Mouse (Mus musculus) intestine, postnatal 0 days (tissue): Measurements from ENCODE around the gene Cct8. TPM values are rescaled to one million over a fixed set of nuclear protein-coding genes. Genes with fewer than 3 reads are reported as not detected.

Experiments
- ATAC-seq: fragments of 200-750 bp; cut with Nextera tagmentation; 2 replicates; pipeline ENCODE4 v1.8.0; 2017; ENCODE audit warnings: mild to moderate bottlenecking, moderate TSS enrichment, moderate library complexity
- H3K27ac ChIP-seq: fragments of 300-500 bp; sonication (generic); 2 replicates; pipeline ENCODE4 v1.5.1; 2014; ENCODE audit warnings: mild to moderate bottlenecking, low read depth, low read length, moderate library complexity
- H3K27me3 ChIP-seq: fragments of 300-500 bp; sonication (generic); replicated peaks from 2 replicates; pipeline ENCODE4 v1.6.1; 2014; ENCODE audit warnings: low read length, mixed read lengths; ENCODE audit not compliant: control insufficient read depth, insufficient read depth
- H3K36me3 ChIP-seq: fragments of 300-500 bp; sonication (generic); 2 replicates; pipeline ENCODE4 v1.6.1; 2014; ENCODE audit warnings: mild to moderate bottlenecking, moderate library complexity; ENCODE audit not compliant: control insufficient read depth, insufficient read depth
- H3K4me1 ChIP-seq: fragments of 300-500 bp; sonication (generic); replicated peaks from 2 replicates; pipeline ENCODE4 v1.6.1; 2014; ENCODE audit warnings: antibody characterized with exemption, low read length, mixed read lengths; ENCODE audit not compliant: control insufficient read depth, insufficient read depth
- H3K4me2 ChIP-seq: fragments of 300-500 bp; sonication (generic); replicated peaks from 2 replicates; pipeline ENCODE4 v1.6.1; 2014; ENCODE audit warnings: low read depth, mild to moderate bottlenecking, moderate library complexity
- H3K4me3 ChIP-seq: fragments of 300-500 bp; sonication (generic); 2 replicates; pipeline ENCODE4 v1.5.1; 2014; ENCODE audit warnings: low read depth, low read length
- H3K9ac ChIP-seq: fragments of 300-500 bp; sonication (generic); 2 replicates; pipeline ENCODE4 v1.6.1; 2014; ENCODE audit warnings: mild to moderate bottlenecking, low read depth, low read length
- H3K9me3 ChIP-seq: fragments of 300-500 bp; sonication (generic); 2 replicates; pipeline ENCODE4 v1.6.1; 2016; ENCODE audit warnings: mixed run types; ENCODE audit not compliant: control insufficient read depth
- CTCF ChIP-seq: sonication (generic); IDR thresholded peaks from 2 replicates; pipeline ENCODE4 v1.5.1; 2016; ENCODE audit warnings: low read depth, mild to moderate bottlenecking, control low read depth, antibody characterized with exemption, moderate library complexity
- WGBS: fragments of 180-500 bp; shearing (Covaris S2); extraction: QIAGEN DNeasy Blood & Tissue Kit; methylation state at CpG from one replicate; pipeline ENCODE4 v1.1.7; 2014; 5-methylcytosine and 5-hydroxymethylcytosine counted together
- polyA plus RNA-seq: library from polyadenylated mRNA; unstranded; fragments of >200 nt; fragmentation: Nextera tagmentation; extraction: Ambion mirVana; gene quantifications from 2 replicates; pipeline ENCODE4 v1.2.1, GENCODE M21; 2015

Gene Cct8
- polyA plus RNA-seq, 1 experiment from 2014 or later, result 156 TPM

GRCm38 (mm10) chr16:87488605-87489004 lies 7.1 kb downstream of the Cct8 start:
- H3K4me1 ChIP-seq, result no peaks in the 10 kb centered on the region
- peaks cover 88% of the 10 kb centered on the region for H3K36me3 ChIP-seq
- H3K27me3 ChIP-seq, result no peaks in the 10 kb centered on the region
- WGBS, result 54% methylated on average over 2 of the region's 2 CpGs
- H3K27ac ChIP-seq, result no peak overlapping the region
- no peak for ATAC-seq
- H3K4me3 ChIP-seq, result no peak overlapping the region
- H3K4me2 ChIP-seq, result no peak overlapping the region
- no peak for TF ChIP-seq CTCF
- H3K9ac ChIP-seq, result no peak overlapping the region
- H3K9me3 ChIP-seq, result no peaks in the 10 kb centered on the region

- TF ChIP-seq CTCF, result no peak
- Histone ChIP-seq H3K27me3 (no peaks in the 10 kb centered on the region), H3K36me3 (peaks cover 85% of the 10 kb centered on the region), H3K27ac (no peak overlapping the region), H3K9me3 (no peaks in the 10 kb centered on the region), H3K4me2 (no peak overlapping the region), H3K9ac (no peak overlapping the region), H3K4me3 (no peak overlapping the region), H3K4me1 (no peaks in the 10 kb centered on the region)
- no peak for ATAC-seq
- 92% methylated on average over 5 of the region's 5 CpGs for WGBS
These were observed 8.9 kb downstream of the Cct8 start for GRCm38 (mm10) chr16:87486739-87487138.

- H3K4me1 ChIP-seq, result no peaks in the 10 kb centered on the region
- H3K27me3 ChIP-seq, result no peaks in the 10 kb centered on the region
- no peak overlapping the region for H3K4me2 ChIP-seq
- peaks cover 64% of the 10 kb centered on the region for H3K36me3 ChIP-seq
- no peak overlapping the region for H3K9ac ChIP-seq
- no peak overlapping the region for H3K27ac ChIP-seq
- TF ChIP-seq CTCF, result no peak
- H3K4me3 ChIP-seq, result no peak overlapping the region
- no peak for ATAC-seq
- H3K9me3 ChIP-seq, result no peaks in the 10 kb centered on the region
- WGBS, result 89% methylated on average over 5 of the region's 5 CpGs
These were observed 11.3 kb downstream of the Cct8 start for GRCm38 (mm10) chr16:87484367-87484766.

- Histone ChIP-seq H3K9ac (no peak overlapping the region), H3K27ac (no peak overlapping the region), H3K4me3 (no peak overlapping the region), H3K4me1 (no peaks in the 10 kb centered on the region), H3K9me3 (no peaks in the 10 kb centered on the region), H3K27me3 (no peaks in the 10 kb centered on the region), H3K4me2 (no peak overlapping the region), H3K36me3 (peaks cover 85% of the 10 kb centered on the region)
- 93% methylated on average over 4 of the region's 4 CpGs for WGBS
- TF ChIP-seq CTCF, result no peak
- no peak for ATAC-seq
These were observed 25.1 kb downstream of the Cct8 start for GRCm38 (mm10) chr16:87470579-87470978.

- TF ChIP-seq CTCF, result no peak; the same call in 1 of the 2 replicates
- H3K36me3 ChIP-seq, result peaks cover 29% of the 10 kb centered on the region
- no peak overlapping the region for H3K4me3 ChIP-seq
- no peaks in the 10 kb centered on the region for H3K9me3 ChIP-seq
- no peak overlapping the region for H3K4me2 ChIP-seq
- H3K27ac ChIP-seq, result no peak overlapping the region
- H3K4me1 ChIP-seq, result peaks cover 3% of the 10 kb centered on the region; the same call in 1 of the 2 replicates
- ATAC-seq, result no peak
- H3K9ac ChIP-seq, result no peak overlapping the region
- H3K27me3 ChIP-seq, result no peaks in the 10 kb centered on the region
- WGBS, result 97% methylated on average over 3 of the region's 3 CpGs
These were observed 36.9 kb downstream of the Cct8 start for GRCm38 (mm10) chr16:87458752-87459151.

GRCm38 (mm10) chr16:87455180-87455611 lies 40.5 kb downstream of the Cct8 start:
- peak; percentile 81 for ATAC-seq
- Histone ChIP-seq H3K9ac (peak overlapping the region; percentile 91), H3K9me3 (no peaks in the 10 kb centered on the region), H3K4me2 (peak overlapping the region; percentile 81), H3K36me3 (peaks cover 4% of the 10 kb centered on the region; the same call in 1 of the 2 replicates), H3K27ac (peak overlapping the region; percentile 94), H3K4me1 (peaks cover 3% of the 10 kb centered on the region; the same call in 1 of the 2 replicates), H3K27me3 (no peaks in the 10 kb centered on the region), H3K4me3 (peak overlapping the region; percentile 88)
- no peak for TF ChIP-seq CTCF
- WGBS, result 0% methylated on average over 38 of the region's 38 CpGs
